Mouse (Mus musculus) layer of hippocampus, postnatal 36 days (tissue): ENCODE data around the gene Rassf5. TPM values are rescaled to one million over a fixed set of nuclear protein-coding genes. Genes with fewer than 3 reads are reported as not detected.
"Not testable (repeated sequence)": the region's sequence is repeated elsewhere in the genome, so short reads cannot be mapped to it uniquely, and the experiment has no call there.

Experiments used
- DNase-seq, 2 experiments: peaks; one replicate each; pipeline ENCODE4 v3.0.0; 2022
- total RNA-seq, 2 experiments: library from RNA; stranded (reverse); gene quantifications; 2 replicates each; pipeline ENCODE4 v1.2.3; 2021

The Rassf5 gene
- total RNA-seq, 2 experiments from 2014 or later: 17.6 to 18.5 TPM

- no peak for DNase-seq
Observed at GRCm38 (mm10) chr1:131257288-131257687, 12.2 kb upstream of the Rassf5 start.

- DNase-seq: not testable (repeated sequence)
Observed at GRCm38 (mm10) chr1:131252516-131253250, 7.6 kb upstream of the Rassf5 start.

- DNase-seq: no peak
Observed at GRCm38 (mm10) chr1:131246433-131247395, 1.7 kb upstream of the Rassf5 start.

GRCm38 (mm10) chr1:131245926-131246325 lies 868 bp upstream of the Rassf5 start:
- DNase-seq: peak in 1 of 2 experiments; percentile 25

- DNase-seq: no peak
Observed at GRCm38 (mm10) chr1:131244536-131245088, 446 bp downstream of the Rassf5 start.

- no peak for DNase-seq
Observed at GRCm38 (mm10) chr1:131242956-131243355, 2.1 kb downstream of the Rassf5 start.

- DNase-seq: no peak
Observed at GRCm38 (mm10) chr1:131239576-131240193, 5.4 kb downstream of the Rassf5 start.

GRCm38 (mm10) chr1:131238931-131239381 lies 6.1 kb downstream of the Rassf5 start:
- no peak for DNase-seq

- no peak for DNase-seq
Observed at GRCm38 (mm10) chr1:131236077-131236476, 9.0 kb downstream of the Rassf5 start.

GRCm38 (mm10) chr1:131233527-131233926 lies 11.5 kb downstream of the Rassf5 start:
- no peak for DNase-seq

GRCm38 (mm10) chr1:131228659-131229058 lies 16.4 kb downstream of the Rassf5 start:
- DNase-seq: no peak

GRCm38 (mm10) chr1:131228225-131228624 lies 16.8 kb downstream of the Rassf5 start:
- no peak for DNase-seq

GRCm38 (mm10) chr1:131224848-131225471 lies 20.1 kb downstream of the Rassf5 start:
- DNase-seq: no peak

- DNase-seq: no peak
Observed at GRCm38 (mm10) chr1:131223345-131223744, 21.7 kb downstream of the Rassf5 start.

- no peak for DNase-seq
Observed at GRCm38 (mm10) chr1:131221822-131222590, 23.1 kb downstream of the Rassf5 start.

- DNase-seq: no peak
Observed at GRCm38 (mm10) chr1:131218933-131219332, 26.1 kb downstream of the Rassf5 start.

GRCm38 (mm10) chr1:131213361-131213760 lies 31.7 kb downstream of the Rassf5 start:
- no peak for DNase-seq

GRCm38 (mm10) chr1:131212956-131213355 lies 32.1 kb downstream of the Rassf5 start:
- no peak for DNase-seq

GRCm38 (mm10) chr1:131211655-131212054 lies 33.4 kb downstream of the Rassf5 start:
- no peak for DNase-seq

- DNase-seq: no peak
Observed at GRCm38 (mm10) chr1:131209971-131210426, 35.1 kb downstream of the Rassf5 start.

- DNase-seq: no peak
Observed at GRCm38 (mm10) chr1:131208800-131209199, 36.3 kb downstream of the Rassf5 start.
